Mouse (Mus musculus) large intestine, adult 2 months (tissue): ENCODE measurements around the gene Il17c. TPM values are rescaled to one million over a fixed set of nuclear protein-coding genes. Genes with fewer than 3 reads are reported as not detected.
A peak's percentile ranks its signal among the peaks of the same experiment; 100 is the strongest.

Experiments used
- DNase-seq: peaks from one replicate; pipeline ENCODE4 v3.0.0-alpha.2; 2012; ENCODE audit warnings: low read depth, low spot score
- WGBS: fragments of 180-500 bp; shearing (Covaris S2); methylation state at CpG from one replicate; pipeline ENCODE4 v1.1.7; 2018; 5-methylcytosine and 5-hydroxymethylcytosine counted together
- polyA plus RNA-seq: library from polyadenylated mRNA; depleted of rRNA; stranded (reverse); fragments of >200 nt; gene quantifications from 2 replicates; pipeline ENCODE4 v1.2.3, GENCODE M21; 2012; rRNA removed

The Il17c gene
- 0.21 and 0.41 TPM in 2 replicates for polyA plus RNA-seq

DNA sequence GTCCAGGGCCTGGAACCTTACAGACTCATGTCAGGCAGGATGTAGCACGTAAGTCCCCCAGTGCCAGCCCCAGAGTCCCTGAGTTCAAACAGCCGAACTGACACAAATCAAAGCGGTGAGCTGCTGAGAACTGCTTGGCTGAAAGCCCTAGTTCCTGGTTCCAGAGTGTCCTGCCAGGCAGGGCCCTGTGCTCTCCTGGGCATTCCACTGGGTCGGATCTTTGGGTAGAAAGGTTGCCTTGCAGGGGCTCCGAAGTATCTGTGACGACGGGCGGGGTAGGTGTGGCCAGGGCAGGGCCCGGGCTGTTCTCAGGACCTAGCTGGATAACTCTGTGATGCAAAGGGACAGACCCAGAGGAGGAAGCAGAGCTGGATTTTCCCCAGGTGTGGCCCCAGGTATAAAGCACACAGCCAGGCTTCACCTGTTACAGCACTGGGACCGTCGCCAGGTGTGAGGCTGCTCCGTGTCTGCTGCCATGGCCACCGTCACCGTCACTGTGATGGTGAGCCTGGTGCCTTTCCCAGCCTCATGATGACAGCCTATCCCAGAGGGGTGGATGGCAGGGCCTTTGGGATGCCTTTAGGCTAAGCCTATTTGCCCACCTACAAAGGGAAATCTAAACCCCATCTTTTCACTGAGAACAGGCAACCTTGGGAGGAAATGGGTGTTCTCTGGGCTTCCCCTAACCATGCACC lies at the start of gene Il17c:
Il17c (plus strand) TSS at position 645 of the 695 bp plus-strand sequence.
- DNase-seq = peak; percentile 91
- 27% methylated on average over 14 of the region's 14 CpGs for WGBS

DNA sequence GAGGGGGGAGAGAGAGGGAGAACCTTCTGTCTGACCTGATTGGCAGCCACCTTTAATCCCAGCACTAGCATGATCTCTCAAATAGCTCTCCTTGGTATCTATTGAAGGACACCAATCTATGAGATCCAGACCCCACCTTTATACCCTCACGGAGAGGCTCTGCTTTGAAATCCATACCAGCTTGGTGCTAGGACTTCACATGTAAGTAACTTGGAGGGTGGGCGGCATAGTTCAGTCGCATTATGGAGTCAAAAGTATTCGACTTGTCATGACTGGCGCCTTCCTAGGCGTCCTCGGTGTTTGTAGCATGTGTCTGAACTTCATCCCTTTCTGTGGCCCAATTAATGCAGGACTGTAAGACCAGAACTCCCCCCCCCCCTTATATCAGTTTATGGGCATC lies 46.5 kb upstream of the Il17c start:
- no peak for DNase-seq
- WGBS = 93% methylated on average over 7 of the region's 7 CpGs

DNA sequence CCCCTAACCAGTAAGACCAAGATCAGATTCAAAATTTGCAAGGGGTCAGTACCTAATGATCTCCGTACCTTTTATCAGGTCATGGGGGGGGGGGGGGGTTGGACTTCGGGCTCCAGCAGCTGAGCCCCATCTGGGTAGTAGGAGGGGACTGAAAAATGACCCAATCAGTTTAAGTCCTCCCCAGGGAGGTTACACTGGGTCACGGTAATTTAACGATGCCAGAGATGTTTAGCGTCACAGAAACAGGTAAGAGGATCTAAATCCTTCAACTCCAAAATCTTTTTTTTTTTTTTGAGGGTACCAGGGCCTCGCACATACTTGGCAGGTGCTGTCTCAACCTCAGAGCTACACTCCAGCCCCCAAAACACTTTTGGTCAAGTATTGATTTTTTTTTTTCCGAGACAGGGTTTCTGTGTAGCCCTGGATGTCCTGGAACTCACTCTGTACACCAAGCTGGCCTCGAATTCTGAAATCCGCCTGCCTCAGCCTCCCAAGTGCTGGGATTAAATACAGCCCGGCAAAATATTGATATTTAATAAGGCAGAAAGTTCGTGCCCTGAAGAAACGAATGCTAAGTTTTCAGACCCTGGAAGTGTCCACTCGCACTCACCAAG lies 46.0 kb upstream of the Il17c start:
- no peak for DNase-seq
- 14% methylated on average over 13 of the region's 13 CpGs for WGBS

DNA sequence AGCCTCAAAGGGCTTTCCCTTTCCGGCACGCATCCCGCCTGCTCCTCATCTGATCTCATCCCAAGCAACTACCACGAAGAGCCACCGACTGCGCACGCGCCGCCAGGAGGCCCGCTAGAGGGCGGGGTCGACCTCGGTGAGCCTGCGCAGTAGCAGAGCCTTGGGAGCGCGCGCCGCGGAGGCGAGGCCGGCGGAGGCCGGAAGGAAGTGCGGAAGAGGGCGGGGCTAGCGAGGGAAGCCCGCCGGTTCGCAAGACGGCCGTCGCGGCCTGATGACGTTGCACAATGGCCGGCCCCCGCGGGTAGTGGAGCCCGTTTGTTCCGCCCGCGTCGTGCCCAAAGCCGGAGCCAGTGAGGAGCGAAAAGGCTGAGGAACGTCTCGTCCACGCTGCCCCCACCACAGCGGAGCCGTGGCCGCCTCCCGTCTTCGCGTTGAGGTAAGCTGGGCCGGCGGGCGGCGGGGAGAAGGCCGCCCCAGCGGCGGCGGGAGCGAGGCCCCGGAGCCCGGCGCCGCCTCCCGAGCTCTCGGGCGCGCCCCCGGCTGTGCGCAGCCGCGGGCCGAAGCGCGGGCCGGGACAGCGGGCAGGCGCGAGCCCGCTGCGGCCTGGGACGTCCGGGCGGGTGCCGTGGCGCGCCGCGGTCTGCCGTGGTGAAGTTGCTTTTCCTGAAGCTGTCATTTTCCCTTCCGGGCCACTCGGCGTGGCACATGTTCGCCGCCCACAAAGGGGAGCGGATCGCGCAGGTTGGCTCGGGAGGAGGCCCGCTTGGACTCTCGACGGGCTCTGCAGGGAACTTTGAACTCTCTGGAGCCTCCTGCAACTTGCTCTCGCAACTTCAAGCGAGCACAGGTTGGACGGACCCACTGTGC lies 45.2 kb upstream of the Il17c start, which contains the start of gene Zc3h18:
Zc3h18 (plus strand) TSS at position 245 of the 867 bp plus-strand sequence.
- WGBS = under 1% methylated on average over 107 of the region's 107 CpGs
- peak; percentile 81 for DNase-seq

GRCm38 (mm10) chr8:122383039-122383438 lies 38.8 kb upstream of the Il17c start:
- WGBS = 37% methylated on average over 4 of the region's 4 CpGs
- DNase-seq = no peak

DNA sequence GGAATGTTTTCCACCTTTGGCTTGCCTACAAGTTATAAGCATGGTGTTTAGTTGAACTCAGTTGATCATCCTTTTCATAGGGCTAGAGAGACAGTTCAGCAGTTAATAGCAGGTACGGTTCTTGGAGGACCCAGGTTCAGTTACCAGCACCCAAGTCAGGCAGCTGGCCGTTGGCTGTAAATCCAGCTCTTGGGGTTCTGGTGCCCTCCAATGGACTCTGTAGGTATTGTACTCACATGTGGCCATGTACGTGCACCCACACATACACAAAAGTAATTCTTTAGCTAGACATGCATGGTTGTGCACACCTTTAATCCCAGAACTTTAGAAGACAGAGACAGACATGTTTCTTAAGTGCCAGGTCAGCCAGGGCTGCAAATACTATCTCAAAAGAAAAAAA lies 32.5 kb upstream of the Il17c start:
- 84% methylated on average over 3 of the region's 3 CpGs for WGBS
- no peak for DNase-seq

- no peak for DNase-seq
- 73% methylated on average over 3 of the region's 3 CpGs for WGBS
Observed at GRCm38 (mm10) chr8:122390758-122391157, 31.1 kb upstream of the Il17c start.

- peak; percentile 73 for DNase-seq
Observed at GRCm38 (mm10) chr8:122393717-122394116, 28.1 kb upstream of the Il17c start.

DNA sequence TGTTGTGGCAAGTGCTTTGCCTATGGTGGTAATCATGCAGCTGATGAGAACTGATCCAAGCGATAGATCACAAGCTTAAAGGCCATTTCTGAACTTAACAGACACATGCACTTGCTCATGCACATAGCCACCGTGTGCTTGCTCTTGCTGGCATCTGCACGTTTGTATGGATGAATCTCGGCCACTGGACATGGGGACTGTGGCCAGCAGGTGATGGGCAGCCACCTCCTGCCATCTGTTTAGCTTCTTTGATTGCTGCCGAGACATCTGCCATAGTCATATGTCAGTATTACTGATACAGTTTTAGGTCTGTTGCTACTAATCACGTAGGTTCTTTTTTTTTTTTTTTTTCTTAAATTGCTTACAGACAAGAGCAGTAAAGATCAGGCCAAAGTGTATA lies 26.5 kb upstream of the Il17c start:
- DNase-seq = no peak
- WGBS = 84% methylated on average over 6 of the region's 6 CpGs

GRCm38 (mm10) chr8:122398186-122398585 lies 23.6 kb upstream of the Il17c start:
- no peak for DNase-seq
- 95% methylated on average over 9 of the region's 9 CpGs for WGBS

DNA sequence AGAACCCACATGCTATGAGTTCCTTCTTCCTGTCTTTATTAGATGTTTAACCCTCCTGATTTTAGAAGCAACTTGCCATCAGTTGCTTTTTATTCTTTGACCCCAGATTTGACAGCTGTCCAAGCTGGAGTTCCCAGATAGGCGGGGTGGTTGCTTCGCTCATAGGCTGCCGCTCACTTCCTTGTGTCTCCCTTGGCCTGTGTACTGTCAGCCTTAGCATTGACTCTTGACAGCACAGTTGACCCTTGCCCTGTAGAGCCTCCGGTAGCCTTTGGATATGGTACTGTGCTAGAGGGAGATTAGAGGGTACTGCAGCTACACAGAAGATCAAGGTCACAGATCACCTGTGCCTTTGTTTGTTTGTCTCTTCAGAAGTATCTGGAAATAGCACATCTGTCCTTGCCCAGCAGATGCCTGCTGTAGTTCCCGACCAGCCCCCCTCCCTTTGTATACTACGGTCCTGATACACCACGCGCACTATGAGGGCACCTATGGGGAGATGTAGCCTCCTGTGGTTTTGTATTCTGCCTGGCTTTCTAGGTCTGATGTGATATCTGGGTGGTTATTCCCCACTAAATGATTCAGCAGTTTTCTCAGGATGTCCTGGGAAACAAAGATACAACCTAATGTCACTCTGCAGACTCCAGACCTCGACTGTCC lies 16.5 kb upstream of the Il17c start:
- 52% methylated on average over 9 of the region's 9 CpGs for WGBS
- no peak for DNase-seq

GRCm38 (mm10) chr8:122407678-122408077 lies 14.1 kb upstream of the Il17c start:
- WGBS = 88% methylated on average over 7 of the region's 7 CpGs

GRCm38 (mm10) chr8:122414311-122414710 lies 7.5 kb upstream of the Il17c start:
- 79% methylated on average over 9 of the region's 9 CpGs for WGBS

More at GRCm38 (mm10) chr8:122407678-122408077, 14.1 kb upstream of the Il17c start:
- DNase-seq = no peak

GRCm38 (mm10) chr8:122415554-122415953 lies 6.3 kb upstream of the Il17c start:
- 69% methylated on average over 6 of the region's 6 CpGs for WGBS

More at GRCm38 (mm10) chr8:122414311-122414710, 7.5 kb upstream of the Il17c start:
- no peak for DNase-seq

DNA sequence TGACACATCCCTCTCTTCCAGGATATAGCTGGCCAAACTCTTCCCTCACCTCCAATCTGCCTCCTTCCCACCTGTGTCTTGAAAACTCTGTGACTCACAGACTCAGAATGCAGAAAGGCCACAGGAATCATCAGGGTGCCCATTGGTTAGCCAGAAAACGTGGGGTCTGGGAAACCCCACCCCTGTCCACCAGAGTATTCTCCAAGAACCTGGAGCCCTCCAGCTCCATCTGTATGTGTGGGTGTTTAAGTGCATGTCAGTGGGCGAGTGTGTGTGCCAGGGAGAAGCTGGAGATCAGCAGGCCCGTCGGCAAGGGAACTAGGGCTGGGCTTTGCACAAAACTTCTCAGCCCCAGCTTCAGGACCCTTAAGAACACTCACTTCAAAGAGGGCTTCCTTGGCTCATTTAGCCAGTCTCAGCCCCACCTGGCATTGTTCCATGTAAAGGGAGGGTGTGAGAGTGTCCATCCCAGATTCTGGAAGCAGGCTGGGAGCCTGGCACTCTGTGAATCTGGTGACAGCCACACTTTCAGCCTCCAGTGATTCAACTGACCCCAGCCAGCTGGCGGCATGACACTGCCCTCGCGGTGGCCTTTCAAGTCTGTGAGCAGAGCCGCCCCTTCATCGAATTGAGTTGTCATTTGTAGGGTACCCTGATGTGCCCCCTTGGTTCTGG lies 1.8 kb upstream of the Il17c start:
- WGBS = 69% methylated on average over 9 of the region's 9 CpGs
- no peak for DNase-seq

More at GRCm38 (mm10) chr8:122415554-122415953, 6.3 kb upstream of the Il17c start:
- no peak for DNase-seq

DNA sequence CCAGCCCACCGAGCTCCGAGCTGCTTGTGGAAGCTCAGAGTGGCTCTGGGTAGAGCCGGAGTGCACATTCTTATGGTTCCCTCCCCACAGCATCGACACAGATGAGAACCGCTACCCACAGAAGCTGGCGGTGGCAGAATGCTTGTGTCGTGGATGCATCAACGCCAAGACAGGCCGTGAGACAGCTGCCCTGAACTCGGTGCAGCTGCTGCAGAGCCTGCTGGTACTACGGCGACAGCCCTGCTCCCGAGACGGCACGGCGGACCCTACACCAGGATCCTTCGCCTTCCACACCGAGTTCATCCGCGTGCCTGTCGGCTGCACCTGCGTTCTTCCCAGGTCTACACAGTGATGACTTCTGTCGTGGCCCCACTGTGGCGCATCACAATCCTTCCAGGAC lies 1.4 kb downstream of the Il17c start:
- no peak for DNase-seq
- 92% methylated on average over 24 of the region's 24 CpGs for WGBS

DNA sequence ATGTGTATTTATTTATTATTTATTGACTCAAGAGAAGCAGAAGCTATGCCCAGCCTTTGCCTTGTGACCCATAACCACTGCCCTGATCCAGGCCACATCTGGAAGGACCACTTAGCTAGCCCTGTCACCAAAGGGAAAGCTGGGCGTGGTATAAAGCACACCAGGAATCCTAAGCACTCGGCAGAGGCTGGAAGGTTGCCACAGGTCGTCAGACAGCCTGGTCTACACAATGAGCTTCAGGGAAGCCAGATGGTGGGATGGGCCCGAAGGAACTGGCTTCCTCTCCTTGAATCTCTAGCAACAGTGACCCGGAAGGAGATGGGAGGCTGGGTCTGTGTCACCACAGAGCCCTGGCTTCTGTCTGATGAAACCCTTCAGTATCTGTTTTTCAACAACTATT lies 1.8 kb downstream of the Il17c start:
- DNase-seq = no peak
- WGBS = 14% methylated on average over 5 of the region's 5 CpGs

- no peak for DNase-seq
- WGBS = 40% methylated on average over 9 of the region's 9 CpGs
Observed at GRCm38 (mm10) chr8:122426145-122426544, 4.3 kb downstream of the Il17c start.

DNA sequence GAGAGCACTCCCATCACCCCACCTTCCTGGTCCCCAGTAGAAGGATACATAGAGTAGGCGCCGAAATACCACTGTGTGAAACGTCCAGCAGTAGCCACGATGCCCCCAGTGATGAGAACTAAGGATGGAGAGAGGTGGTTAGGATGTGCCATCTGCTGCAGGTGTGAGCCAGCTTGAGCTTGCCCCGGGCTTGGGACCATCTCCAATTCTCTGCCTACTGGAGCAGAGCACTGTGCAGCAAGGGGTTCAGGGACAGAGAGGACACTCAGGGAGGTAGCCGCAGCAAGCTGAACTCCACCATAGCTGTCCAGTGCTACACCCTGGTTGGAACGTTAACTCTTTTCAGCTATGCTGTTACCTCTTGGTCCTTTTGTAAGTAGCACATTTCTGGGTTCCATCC lies 5.8 kb downstream of the Il17c start:
- WGBS = 91% methylated on average over 7 of the region's 7 CpGs
- DNase-seq = no peak
